In the genomic region with DNA sequence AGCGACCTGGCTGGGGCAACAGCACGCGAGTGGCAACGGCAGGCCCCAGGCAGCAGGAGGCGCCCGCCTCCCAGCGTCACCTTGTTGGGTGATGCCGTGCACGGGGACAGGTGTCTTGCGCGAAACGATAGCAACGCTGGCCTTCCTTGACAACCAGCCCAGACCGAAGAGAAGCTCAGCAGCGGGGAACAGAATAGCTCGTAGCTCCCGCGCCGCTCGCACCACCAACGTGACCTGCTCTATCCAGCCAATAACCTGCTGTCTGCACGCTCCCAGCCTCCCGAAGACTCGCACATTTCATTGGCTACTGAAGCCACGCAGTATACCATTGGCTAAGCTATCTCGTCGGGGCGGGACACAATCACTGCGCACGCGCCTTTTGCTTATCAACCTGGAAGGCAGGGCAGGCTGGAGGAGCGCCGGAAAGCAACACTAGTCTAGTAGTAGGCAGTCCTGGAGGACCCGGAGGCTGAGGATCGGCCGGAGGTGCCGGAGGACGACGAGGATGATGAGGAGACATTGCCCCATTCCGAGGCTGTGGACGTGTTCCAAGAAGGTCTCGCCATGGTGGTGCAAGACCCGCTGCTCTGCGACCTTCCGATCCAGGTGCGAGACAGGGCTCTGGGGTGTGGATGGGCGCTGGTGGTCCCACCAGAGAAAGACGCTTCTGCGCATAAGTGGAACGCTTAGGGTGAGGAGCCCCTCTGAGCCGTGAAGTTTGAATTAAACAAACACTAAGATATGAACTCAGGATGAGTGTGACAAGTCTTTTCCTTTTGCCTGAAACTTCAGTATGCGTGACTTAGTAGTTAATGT, we compare ENCODE assay signal across 8 mouse cellular contexts. TPM values are rescaled to one million over a fixed set of nuclear protein-coding genes. Genes with fewer than 3 reads are reported as not detected.
DNase-seq lines count a peak whose midpoint lies in the region; ATAC-seq and TF ChIP-seq lines count a peak whose summit lies in the region.

A gene (plus strand): TSS at position 358 of the 816 bp plus-strand sequence.

- WGBS in hindbrain, embryonic 14.5 days: under 1% methylated on average over 52 of the region's 52 CpGs

- CTCF ChIA-PET in Patski (lab: Charles Lee): interaction anchor here (1.1 to 2.1 kb wide), 4 partner anchors 11 to 23 kb away, joined by 3 to 6 read pairs (median 3); no protein-coding TSS in a partner anchor

- POLR2A ChIA-PET in Patski (lab: Charles Lee): interaction anchor here (1.0 kb wide), 1 partner anchor 13 kb away, joined by 3 read pairs; no protein-coding TSS in a partner anchor

- 0 out of 2 replicates have a peak within 1 kb of the TSS, but pooled peaks have one; percentile 12 for H3K27ac ChIP-seq in hindbrain, embryonic 14.5 days

- peak within 1 kb of the TSS; percentile 69 for H3K9ac ChIP-seq in hindbrain, embryonic 14.5 days

- no peak for TF ChIP-seq CTCF in Patski (IDR thresholded peaks at IDR 0.05)

- H3K27me3 ChIP-seq in Patski: peaks cover 18% of the 10 kb centered on the region
- H3K27me3 ChIP-seq in hindbrain, embryonic 14.5 days (ENCODE audit: control insufficient read depth, insufficient read depth, low read length): no peaks in the 10 kb centered on the region

- H3K4me1 ChIP-seq in hindbrain, embryonic 14.5 days (replicated peaks; ENCODE audit: control insufficient read depth, insufficient read depth, low read length): peaks cover 12% of the 10 kb centered on the region; the same call in 1 of the 2 replicates

- peaks cover 23% of the 10 kb centered on the region for H3K36me3 ChIP-seq in hindbrain, embryonic 14.5 days (replicated peaks; ENCODE audit: control insufficient read depth, insufficient read depth)

- H3K4me3 ChIP-seq in hindbrain, embryonic 14.5 days (replicated peaks; ENCODE audit: low read length): peak within 1 kb of the TSS; percentile 53

- peak within 1 kb of the TSS; percentile 69 for H3K4me2 ChIP-seq in hindbrain, embryonic 14.5 days (replicated peaks)

- in situ Hi-C loops in Patski (cut with MboI; ENCODE audit: low pct_unique_long_range_greater_than_20kb): no loop called here

- no peaks in the 10 kb centered on the region for H3K9me3 ChIP-seq in hindbrain, embryonic 14.5 days (ENCODE audit: control insufficient read depth, low read length)

- peak; percentile 86 for DNase-seq in Patski (ENCODE audit: low read depth, low spot score)
- DNase-seq in cerebellum, postnatal 14 days: peak; percentile 95 to 96
- peak; percentile 87 to 93 for DNase-seq in frontal cortex, postnatal 25 days (ENCODE audit: low spot score in 2 of 2)
- DNase-seq in hindbrain, embryonic 14.5 days (ENCODE audit: low spot score): peak; percentile 98
- peak; percentile 91 to 94 for DNase-seq in layer of hippocampus, postnatal 36 days
- DNase-seq in lung, postnatal 36 days: peak; percentile 99
- DNase-seq in retina, postnatal 1 day: peak; percentile 99
- DNase-seq in urinary bladder, adult 18-20 months (ENCODE audit: low spot score in 2 of 2): peak; percentile 87 to 95

- peak; percentile 99 for ATAC-seq in Patski
- ATAC-seq in hindbrain, embryonic 14.5 days (ENCODE audit: low FRiP score): peak; percentile 100

RNA-seq across cellular contexts. Expression of the gene that starts here (rescaled TPM):
- 32.0 TPM for polyA plus RNA-seq in Patski (2021)
- polyA plus RNA-seq in hindbrain, embryonic 14.5 days (2014; fragmentation: Nextera tagmentation; extraction: Ambion mirVana): 48.6 and 49.9 TPM in 2 replicates
- total RNA-seq in layer of hippocampus, postnatal 36 days (2021): 10 to 100 TPM; 18.0 to 19.0 TPM

Comparison
In these comparisons a context has a peak if more than half of its experiments do, and no peak if none do; other contexts are left out.
1. Peak in every context shown above with its lines: DNase-seq, ATAC-seq, H3K4me3 ChIP-seq and H3K27ac ChIP-seq.